Comparison of ENCODE assay signal across 22 mouse cellular contexts in genomic region chr12:88916752-88917151, GRCm38 (mm10).
DNase-seq lines count a peak whose midpoint lies in the region; ATAC-seq and TF ChIP-seq lines count a peak whose summit lies in the region.
"Had no signal": no experiment of that assay in that cellular context is flagged by ENCODE, and none has a peak within 500 bp of the region (broad histone marks: within the 10 kb centered on the region; RNA-seq: fewer than 3 reads in every experiment).

No protein-coding gene starts in this region.

- H3K9me3 ChIP-seq in hindbrain, embryonic 16.5 days (ENCODE audit: control insufficient read depth, low read length): no peaks in the 10 kb centered on the region
- H3K9me3 ChIP-seq in hindbrain, embryonic 10.5 days: no peaks in the 10 kb centered on the region
- H3K9me3 ChIP-seq in liver, embryonic 15.5 days (replicated peaks): no peaks in the 10 kb centered on the region
- H3K9me3 ChIP-seq: embryonic facial prominence, embryonic 12.5 days; embryonic facial prominence, embryonic 15.5 days; hindbrain, embryonic 13.5 days; intestine, embryonic 15.5 days had no signal

- no peak overlapping the region for H3K4me2 ChIP-seq in hindbrain, embryonic 16.5 days (ENCODE audit: low read length)
- H3K4me2 ChIP-seq in liver, embryonic 15.5 days: no peak overlapping the region
- H3K4me2 ChIP-seq: embryonic facial prominence, embryonic 12.5 days; embryonic facial prominence, embryonic 15.5 days; heart, embryonic 11.5 days; hindbrain, embryonic 13.5 days; intestine, embryonic 15.5 days had no signal

- no peak for DNase-seq in hindbrain, embryonic 10.5 days (ENCODE audit: low spot score)
- DNase-seq in liver: no peak
- peak; percentile 21 for DNase-seq in brain, embryonic 14.5 days (ENCODE audit: low read depth)
- DNase-seq in Muller cell, postnatal 12 days (ENCODE audit: inconsistent ontology term): no peak
- DNase-seq: adrenal gland, adult 8-10 months; adrenal gland, postnatal 25 days; cerebellum, adult 18-20 months; cerebellum, postnatal 25 days; forebrain, postnatal 0 days; gastrocnemius, adult 2 months; gastrocnemius, postnatal 14 days; heart, adult 11 months had no signal

- no peaks in the 10 kb centered on the region for H3K36me3 ChIP-seq in hindbrain, embryonic 16.5 days (ENCODE audit: control insufficient read depth, insufficient read depth, low read length)
- H3K36me3 ChIP-seq in hindbrain, embryonic 10.5 days: no peaks in the 10 kb centered on the region
- H3K36me3 ChIP-seq in liver, embryonic 15.5 days (replicated peaks): no peaks in the 10 kb centered on the region
- H3K36me3 ChIP-seq: embryonic facial prominence, embryonic 12.5 days; embryonic facial prominence, embryonic 15.5 days; hindbrain, embryonic 13.5 days; intestine, embryonic 15.5 days had no signal

- no peak for TF ChIP-seq CTCF in brain, embryonic 14.5 days (IDR thresholded peaks at IDR 0.05; ENCODE audit: borderline replicate concordance, extremely low read depth, insufficient read depth, insufficient read length)

- TF ChIP-seq POLR2A in brain, embryonic 14.5 days (IDR thresholded peaks at IDR 0.05; ENCODE audit: borderline replicate concordance, extremely low read depth, insufficient read depth, insufficient read length, poor library complexity, severe bottlenecking): no peak

- no peak overlapping the region for H3K4me3 ChIP-seq in hindbrain, embryonic 16.5 days (ENCODE audit: low read length)
- no peak overlapping the region for H3K4me3 ChIP-seq in hindbrain, embryonic 10.5 days
- H3K4me3 ChIP-seq in liver, embryonic 15.5 days (replicated peaks): no peak overlapping the region
- H3K4me3 ChIP-seq: embryonic facial prominence, embryonic 12.5 days; embryonic facial prominence, embryonic 15.5 days; gastrocnemius, adult 2 months; hindbrain, embryonic 13.5 days; intestine, embryonic 15.5 days had no signal

- peak; percentile 63; the same call in 1 of the 2 replicates for ATAC-seq in hindbrain, embryonic 16.5 days
- ATAC-seq in liver, embryonic 15.5 days (ENCODE audit: insufficient read depth): 0 out of 2 replicates have a peak, but pooled peaks have one; percentile 22
- ATAC-seq: activated CD4-positive, CD25-positive, alpha-beta regulatory T cell, adult 4 months; CD4-positive, CD25-positive, alpha-beta regulatory T cell, adult 4 months; forebrain, embryonic 14.5 days; forebrain, postnatal 0 days; intestine, embryonic 15.5 days had no signal

- no peak overlapping the region for H3K9ac ChIP-seq in hindbrain, embryonic 16.5 days (ENCODE audit: low read depth, low read length)
- no peak overlapping the region for H3K9ac ChIP-seq in liver, embryonic 15.5 days
- H3K9ac ChIP-seq: embryonic facial prominence, embryonic 12.5 days; embryonic facial prominence, embryonic 15.5 days; forebrain, postnatal 0 days; hindbrain, embryonic 13.5 days; intestine, embryonic 15.5 days had no signal

- H3K27me3 ChIP-seq in hindbrain, embryonic 16.5 days (replicated peaks; ENCODE audit: control insufficient read depth, insufficient read depth, low read length): no peaks in the 10 kb centered on the region
- H3K27me3 ChIP-seq in hindbrain, embryonic 10.5 days (ENCODE audit: insufficient read depth, poor library complexity, severe bottlenecking): no peaks in the 10 kb centered on the region
- no peaks in the 10 kb centered on the region for H3K27me3 ChIP-seq in liver, embryonic 15.5 days
- H3K27me3 ChIP-seq: embryonic facial prominence, embryonic 12.5 days; embryonic facial prominence, embryonic 15.5 days; hindbrain, embryonic 13.5 days; intestine, embryonic 15.5 days had no signal

- no peaks in the 10 kb centered on the region for H3K4me1 ChIP-seq in hindbrain, embryonic 16.5 days (ENCODE audit: control insufficient read depth, insufficient read depth, low read depth, low read length)
- H3K4me1 ChIP-seq in hindbrain, embryonic 10.5 days (replicated peaks): peaks cover 3% of the 10 kb centered on the region; the same call in 1 of the 2 replicates
- H3K4me1 ChIP-seq in liver, embryonic 15.5 days (replicated peaks): no peaks in the 10 kb centered on the region
- H3K4me1 ChIP-seq: embryonic facial prominence, embryonic 12.5 days; embryonic facial prominence, embryonic 15.5 days; hindbrain, embryonic 13.5 days; intestine, embryonic 15.5 days had no signal

- WGBS in hindbrain, embryonic 16.5 days: 56% methylated on average over 2 of the region's 2 CpGs
- 62% methylated on average over 2 of the region's 2 CpGs for WGBS in hindbrain, embryonic 10.5 days
- WGBS in liver, embryonic 15.5 days (ENCODE audit: insufficient replicate concordance): 20% methylated on average over 2 of the region's 2 CpGs

- H3K27ac ChIP-seq in hindbrain, embryonic 16.5 days (ENCODE audit: low read depth, low read length): no peak overlapping the region
- no peak overlapping the region for H3K27ac ChIP-seq in hindbrain, embryonic 10.5 days
- no peak overlapping the region for H3K27ac ChIP-seq in liver, embryonic 15.5 days (replicated peaks)
- H3K27ac ChIP-seq: embryonic facial prominence, embryonic 12.5 days; embryonic facial prominence, embryonic 15.5 days; gastrocnemius, adult 2 months; hindbrain, embryonic 13.5 days; intestine, embryonic 15.5 days had no signal
